Mouse (Mus musculus) liver, embryonic 14.5 days (tissue): ENCODE measurements at regions not wholly inside any gene's neighbourhood (a gene's known extent, or its start where the extent isn't known, plus 50 kb on each side); places are given as distances from the start of the nearest gene placed in this dataset.

Experiments
- CTCF ChIP-seq: IDR thresholded peaks from 2 replicates; pipeline ENCODE4 v1.5.1; 2016; ENCODE audit warnings: antibody characterized with exemption, low read depth, control low read depth
- EP300 ChIP-seq: IDR thresholded peaks from 2 replicates; pipeline ENCODE4 v1.6.1; 2016; ENCODE audit warnings: antibody characterized with exemption, low read depth

DNA sequence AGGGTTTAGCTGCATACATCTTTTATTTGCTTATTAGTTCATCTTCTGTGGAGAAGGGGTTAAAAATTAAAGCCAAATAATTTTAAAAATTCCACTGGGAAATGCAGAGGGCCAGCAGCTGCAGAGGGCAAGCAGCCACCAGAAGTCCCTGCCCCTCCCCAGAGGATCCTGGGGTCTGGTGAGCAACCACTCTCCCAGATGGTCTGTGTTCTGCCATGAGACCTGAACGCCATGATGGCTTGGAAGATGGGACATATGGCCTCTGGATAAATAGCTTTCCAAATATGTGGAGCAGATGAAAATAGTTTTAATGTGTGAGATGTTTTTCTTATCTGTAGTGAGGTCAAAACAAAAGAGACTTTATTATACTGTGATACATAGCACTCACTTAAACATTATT is 326.1 kb upstream of the Gm5148 start:
- TF ChIP-seq CTCF (no peak), EP300 (no peak)
